Mouse (Mus musculus) cerebellum, adult 8-10 months (tissue): ENCODE data around the gene Twnk.

ENCODE experiments used
- DNase-seq: peaks from one replicate; pipeline ENCODE4 v3.0.0; 2022

The Twnk gene

DNA sequence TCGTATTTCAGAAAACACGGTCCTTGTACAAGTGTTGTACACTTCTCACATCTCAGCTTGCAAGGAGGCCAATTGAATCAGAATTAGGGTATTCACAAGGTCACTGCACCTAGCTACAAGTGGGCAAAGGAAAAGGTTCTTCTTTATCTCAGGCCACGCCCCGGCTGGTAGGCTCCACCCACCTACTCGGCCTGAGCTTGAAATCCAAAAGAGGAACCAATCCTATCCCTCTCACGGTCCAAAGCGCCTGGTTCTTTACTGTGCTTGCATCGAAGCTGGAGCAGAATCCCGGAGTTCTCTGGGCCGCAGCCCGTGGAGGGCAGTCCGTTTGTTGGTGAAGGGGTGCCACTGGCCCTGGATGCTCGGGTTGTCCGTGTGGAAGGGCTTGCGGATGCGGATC, at the start of gene Twnk:
Gene Twnk (plus strand): TSS at position 220 of the 400 bp plus-strand sequence.
- DNase-seq, result no peak

GRCm38 (mm10) chr19:44959633-44960032, 45.8 kb upstream of the Twnk start:
- DNase-seq, result no peak

GRCm38 (mm10) chr19:44965978-44966377, 39.5 kb upstream of the Twnk start:
- DNase-seq, result no peak

DNA sequence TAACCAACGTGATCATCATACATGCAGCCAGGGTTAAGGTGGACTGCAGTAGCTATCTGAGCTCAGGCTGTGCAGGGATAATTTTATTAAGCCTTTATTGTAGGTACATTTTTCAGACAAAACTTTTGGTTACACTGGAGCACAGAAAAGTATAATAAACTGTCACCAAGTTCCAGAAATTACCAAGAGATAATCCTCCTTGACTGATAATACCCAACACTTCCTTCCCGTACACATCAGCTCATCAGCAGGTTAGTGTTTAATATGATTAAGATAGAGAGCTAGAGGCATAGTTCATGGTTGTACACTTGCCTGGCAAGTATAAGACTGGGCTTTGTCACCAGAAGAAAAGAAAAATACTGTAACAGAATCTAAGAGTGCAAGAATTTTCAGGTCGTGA, 37.1 kb upstream of the Twnk start:
- DNase-seq, result no peak

- no peak for DNase-seq
These were observed 28.8 kb upstream of the Twnk start for GRCm38 (mm10) chr19:44976636-44977035.

DNA sequence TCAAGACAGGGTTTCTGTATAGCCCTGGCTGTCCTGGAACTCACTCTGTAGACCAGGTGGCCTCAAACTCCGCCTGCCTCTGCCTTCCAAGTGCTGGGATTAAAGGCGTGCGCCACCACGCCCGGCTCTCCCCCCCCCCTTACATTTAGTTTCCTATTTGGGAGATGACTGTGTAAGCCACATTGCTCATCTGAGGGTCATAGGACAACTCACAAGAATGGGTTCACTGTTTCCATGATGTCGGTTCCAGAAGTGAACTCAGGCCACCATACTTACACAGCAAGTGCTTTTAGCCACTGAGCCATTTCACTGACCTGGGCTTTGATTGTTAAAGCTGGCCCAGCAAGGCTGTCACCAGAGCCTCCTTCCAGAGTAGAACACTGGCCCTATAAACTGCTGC, 28.3 kb upstream of the Twnk start:
- no peak for DNase-seq

- DNase-seq, result no peak
These were observed 24.7 kb upstream of the Twnk start for GRCm38 (mm10) chr19:44980787-44981186.

DNA sequence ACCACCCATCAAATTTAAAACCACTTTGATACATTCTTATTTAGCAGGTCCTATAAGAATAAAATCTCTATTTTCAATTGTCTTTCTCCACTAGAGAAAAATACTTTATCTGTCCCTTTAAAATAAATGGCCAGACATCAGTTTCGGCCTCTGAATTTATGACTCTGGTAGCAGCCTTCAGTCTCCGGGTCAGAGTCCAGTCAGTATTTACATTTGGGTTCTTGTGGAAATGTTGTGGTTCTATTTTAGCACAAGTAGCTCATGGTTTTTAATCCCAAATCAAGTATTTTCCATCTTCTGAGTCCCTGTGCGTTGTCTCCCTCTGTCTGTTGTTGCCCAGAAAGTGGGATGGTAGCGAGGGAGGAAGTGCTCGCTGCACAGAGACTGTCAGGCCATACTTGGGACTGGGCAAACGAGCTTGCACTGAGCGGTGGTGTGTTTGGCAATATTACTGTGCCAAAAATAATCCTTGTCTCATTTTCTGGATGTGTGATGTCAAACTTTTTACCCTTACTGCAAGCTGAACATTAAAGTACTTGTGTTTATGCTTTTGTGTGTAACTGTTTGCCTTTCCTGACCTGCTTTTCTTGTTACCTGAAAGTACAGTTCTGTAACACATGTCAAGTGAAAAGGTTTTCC, 22.9 kb upstream of the Twnk start:
- DNase-seq, result no peak

DNA sequence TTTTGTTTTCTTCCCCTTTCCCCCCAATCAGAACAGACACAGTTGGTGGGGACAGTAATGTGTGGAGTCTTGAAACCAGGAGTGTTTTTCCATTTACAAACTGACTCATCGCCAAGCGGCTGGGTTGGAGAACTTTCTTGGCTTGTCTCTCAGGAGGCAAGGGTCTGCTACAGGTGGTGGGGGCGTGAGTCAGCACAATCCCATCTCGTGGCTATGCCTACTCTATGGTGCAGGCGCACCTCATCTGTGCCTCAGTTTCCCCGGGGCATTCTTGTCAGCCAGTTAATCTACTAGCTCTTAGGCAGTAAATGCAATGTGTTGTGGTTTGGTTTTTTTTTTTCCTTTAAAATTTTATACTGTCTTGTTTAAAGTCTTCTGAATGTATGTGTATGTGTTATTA, 22.1 kb upstream of the Twnk start:
- DNase-seq, result no peak

- no peak for DNase-seq
These were observed 21.0 kb upstream of the Twnk start for GRCm38 (mm10) chr19:44984420-44984819.

DNA sequence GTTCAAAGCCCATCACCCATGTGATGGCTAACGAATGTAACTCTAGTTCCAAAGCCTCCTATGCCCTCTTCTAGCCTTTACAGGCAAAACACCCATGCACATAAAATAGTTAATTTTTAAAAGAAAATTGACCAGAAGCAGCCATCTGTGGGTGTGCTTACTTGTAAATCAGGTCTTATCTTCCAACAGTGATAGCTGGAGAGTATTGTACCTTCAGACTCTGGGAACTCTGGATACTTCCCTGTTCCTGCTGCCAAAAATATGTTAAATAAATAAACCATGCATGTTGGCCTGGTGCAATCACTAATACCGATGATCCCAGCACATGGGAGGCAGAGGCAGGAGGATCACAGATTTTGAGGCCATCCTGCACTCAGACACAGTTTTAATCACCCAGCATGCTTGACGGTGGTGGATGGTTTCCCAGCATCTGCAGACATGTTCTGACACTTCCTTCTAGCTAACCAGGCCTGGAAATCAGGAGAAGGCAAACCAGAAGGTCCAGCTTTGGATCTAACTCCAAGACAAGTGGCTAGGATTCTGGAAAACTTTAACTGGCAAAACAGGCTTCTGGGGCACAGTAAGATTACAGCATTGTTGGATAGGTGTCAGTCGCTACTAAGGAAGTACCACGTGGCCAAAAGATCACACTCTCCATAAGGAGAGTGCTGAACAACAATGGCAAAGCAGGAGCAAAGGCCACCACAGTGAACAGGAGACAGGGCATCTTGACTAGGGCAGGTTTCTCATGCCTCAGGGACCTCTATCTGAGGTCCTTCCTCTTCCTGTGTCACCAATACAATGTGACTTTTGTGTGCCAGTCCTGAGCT, 20.1 kb upstream of the Twnk start:
- DNase-seq, result no peak

DNA sequence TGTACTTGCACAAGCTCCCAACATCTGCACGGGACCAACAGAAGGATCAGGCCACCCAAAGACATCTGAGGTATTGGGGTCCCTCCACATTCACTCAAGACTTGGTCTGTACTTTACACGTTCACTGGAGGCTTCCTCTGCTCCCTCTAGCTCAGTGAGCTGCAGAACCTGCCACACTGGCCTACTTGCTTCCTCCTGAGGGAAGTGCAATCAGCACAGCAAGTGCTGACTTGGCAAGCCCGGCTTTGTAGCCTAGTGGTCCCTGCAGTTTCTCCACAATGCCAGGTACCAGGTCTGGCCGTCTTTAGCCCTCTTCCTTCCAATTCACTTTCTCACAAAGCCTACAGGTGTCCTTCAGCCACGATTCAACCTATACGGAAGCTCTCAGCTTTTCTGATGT, 18.5 kb upstream of the Twnk start:
- DNase-seq, result no peak

DNA sequence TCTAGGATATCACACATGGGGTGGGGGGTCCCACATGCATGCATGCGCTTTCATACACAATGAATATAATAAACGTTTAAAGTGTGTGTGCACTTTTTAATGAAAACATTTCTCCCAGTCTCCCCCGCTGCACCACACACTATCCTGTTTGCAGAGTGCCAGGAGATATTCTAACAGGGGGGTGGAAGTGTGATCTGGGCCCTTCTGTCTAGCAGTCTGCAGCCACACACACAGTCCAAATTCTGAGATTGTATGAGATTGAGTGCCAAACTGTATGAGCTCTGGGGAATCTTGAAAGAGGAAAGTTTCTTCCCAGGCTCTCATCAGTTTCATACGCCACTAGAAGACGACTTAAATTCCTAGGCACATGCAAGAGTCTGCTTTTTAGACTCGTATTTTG, 17.6 kb upstream of the Twnk start:
- DNase-seq, result no peak

DNA sequence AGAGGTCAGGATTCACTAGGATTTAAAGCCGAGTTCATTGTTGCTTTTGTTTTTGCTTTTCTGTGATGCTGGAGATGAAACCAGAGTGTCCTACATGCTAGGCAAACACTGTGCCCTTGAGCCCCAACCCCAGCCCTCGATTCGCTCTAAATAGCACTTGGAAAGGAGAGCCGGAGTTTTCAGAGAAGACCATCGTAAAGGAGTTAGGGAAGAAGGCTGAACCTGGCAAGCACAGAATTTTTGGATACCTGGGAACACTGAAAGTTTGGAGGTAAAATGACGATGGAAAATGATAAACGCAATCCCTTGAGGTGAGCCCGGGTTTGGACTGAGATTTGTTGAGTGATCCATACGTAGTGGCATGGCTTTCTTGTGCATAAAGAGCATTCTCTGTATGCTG, 17.1 kb upstream of the Twnk start:
- no peak for DNase-seq

GRCm38 (mm10) chr19:44988831-44989566, 16.5 kb upstream of the Twnk start, which contains the start of gene Sema4g:
Gene Sema4g (plus strand): TSS chr19:44989101.
- no peak for DNase-seq

- no peak for DNase-seq
These were observed 15.6 kb upstream of the Twnk start for GRCm38 (mm10) chr19:44989567-44990495.

GRCm38 (mm10) chr19:44991031-44991430, 14.4 kb upstream of the Twnk start:
- DNase-seq, result no peak

DNA sequence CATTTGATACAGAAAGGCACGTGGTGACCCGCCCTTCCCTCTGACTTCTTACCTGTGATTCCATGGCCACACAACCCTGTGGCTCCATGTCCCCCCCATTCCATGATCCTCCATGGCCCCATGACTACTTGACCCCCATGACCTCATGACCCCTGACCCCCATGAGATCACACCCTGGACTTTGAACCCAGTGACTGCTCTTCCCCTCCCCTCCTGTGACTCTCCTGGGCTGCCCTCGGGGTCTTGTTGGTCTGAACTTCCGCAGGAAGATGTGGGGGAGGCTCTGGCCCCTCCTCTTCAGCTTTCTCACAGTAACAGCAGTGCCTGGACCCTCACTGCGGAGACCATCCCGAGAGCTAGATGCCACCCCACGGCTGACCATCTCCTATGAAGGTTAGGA, 13.2 kb upstream of the Twnk start:
- DNase-seq, result no peak

GRCm38 (mm10) chr19:44992712-44993111, 12.8 kb upstream of the Twnk start:
- no peak for DNase-seq

DNA sequence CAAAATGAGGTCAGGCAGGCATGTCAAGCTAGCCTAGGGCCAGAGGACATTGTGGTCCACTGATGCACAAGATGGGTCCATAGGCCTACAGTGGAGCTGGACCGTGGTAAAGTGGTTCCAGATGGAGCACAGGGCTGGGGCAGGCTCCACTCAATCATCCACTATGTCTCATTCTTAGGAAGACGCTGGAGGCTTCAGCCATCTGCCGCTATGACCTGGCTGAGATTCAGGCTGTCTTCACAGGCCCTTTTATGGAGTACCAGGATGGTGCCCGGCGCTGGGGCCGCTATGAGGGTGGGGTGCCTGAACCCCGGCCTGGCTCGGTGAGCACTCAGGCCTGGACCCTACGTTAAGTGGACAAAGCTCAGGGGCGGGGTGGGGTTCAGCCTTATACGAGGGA, 7.7 kb upstream of the Twnk start:
- no peak for DNase-seq

- DNase-seq, result no peak
These were observed 5.8 kb upstream of the Twnk start for GRCm38 (mm10) chr19:44999647-45000046.

DNA sequence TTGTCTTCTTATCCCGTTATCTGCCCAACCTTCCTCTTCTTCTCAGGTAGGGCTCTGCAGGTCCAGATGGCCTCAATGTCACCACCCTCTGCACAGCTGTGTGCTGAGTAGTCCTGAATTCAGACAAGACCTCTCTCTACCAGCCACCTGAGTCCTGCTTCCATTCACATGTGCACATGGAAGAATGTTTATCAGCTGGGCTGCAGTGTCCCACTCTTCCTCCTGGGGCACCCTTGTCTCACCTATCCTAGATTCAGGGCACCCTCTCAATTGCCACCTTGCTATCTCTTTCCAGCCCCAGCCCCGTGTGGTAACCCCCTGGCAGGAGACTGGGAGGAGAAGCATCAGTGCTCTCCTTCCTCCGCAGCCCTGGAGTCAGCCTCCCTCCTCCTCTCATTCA, 3.2 kb upstream of the Twnk start:
- DNase-seq, result no peak
